Mouse (Mus musculus) small intestine, adult 2 months (tissue): ENCODE results near the gene Samhd1.

Experiments
- CTCF ChIP-seq: fragments of 200-500 bp; IDR thresholded peaks from 2 replicates; pipeline ENCODE4 v1.5.1; 2012; ENCODE audit warnings: low read depth, mild to moderate bottlenecking, control low read depth, inconsistent platforms, low read length, moderate library complexity, mixed read lengths; ENCODE audit not compliant: insufficient replicate concordance, insufficient read length; ENCODE audit errors: extremely low read depth
- POLR2A ChIP-seq: fragments of 200-500 bp; IDR thresholded peaks from 2 replicates; pipeline ENCODE4 v1.6.1; 2012; ENCODE audit warnings: low read depth, mild to moderate bottlenecking, control low read depth, inconsistent platforms, low read length, moderate library complexity

DNA sequence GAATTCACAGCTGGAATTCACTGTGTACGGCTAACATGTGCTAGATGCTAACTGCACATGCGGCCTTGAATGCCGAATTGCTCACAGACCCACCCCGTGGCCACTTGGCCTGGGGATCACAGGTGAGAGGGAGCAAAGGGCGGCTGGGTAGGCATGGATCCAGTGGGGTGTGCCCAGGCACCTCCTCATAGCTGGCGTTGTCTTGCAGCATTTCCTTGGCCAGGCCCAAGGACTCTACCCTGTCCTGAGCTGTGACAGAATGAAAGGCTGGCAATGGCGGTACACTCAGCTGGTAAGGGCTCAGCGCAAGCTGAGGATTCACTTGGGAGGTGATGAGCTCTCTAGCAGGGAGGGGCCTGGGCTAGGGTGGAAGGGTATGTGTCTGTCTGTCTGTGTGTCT lies 48.3 kb downstream of the Samhd1 start, which contains the start of gene Tldc2:
- peak; percentile 66 for TF ChIP-seq POLR2A
- no peak for TF ChIP-seq CTCF
